ENCODE assay signal across 10 mouse cellular contexts in the genomic region with DNA sequence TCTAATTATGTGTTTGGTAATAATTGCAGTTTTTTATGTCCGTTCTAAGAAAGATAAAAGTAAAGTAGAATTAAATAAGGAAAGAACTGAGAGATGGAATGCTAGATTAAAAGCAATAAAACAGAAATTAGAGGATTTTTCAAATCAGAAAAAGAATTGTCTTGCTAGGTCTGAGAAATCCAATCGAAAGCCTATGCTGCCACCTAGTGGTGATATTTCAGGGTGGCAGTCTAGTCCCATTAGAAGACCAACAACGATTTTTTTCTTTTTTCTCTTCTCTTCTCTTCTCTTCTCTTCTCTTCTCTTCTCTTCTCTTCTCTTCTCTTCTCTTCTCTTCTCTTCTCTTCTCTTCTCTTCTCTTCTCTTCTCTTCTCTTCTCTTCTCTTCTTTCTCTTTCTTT. TPM values are rescaled to one million over a fixed set of nuclear protein-coding genes. Genes with fewer than 3 reads are reported as not detected.
DNase-seq lines count a peak whose midpoint lies in the region; ATAC-seq and TF ChIP-seq lines count a peak whose summit lies in the region.
"Not testable (repeated sequence)": the region's sequence is repeated elsewhere in the genome, so short reads cannot be mapped to it uniquely, and the experiment has no call there.
"Had no signal": no experiment of that assay in that cellular context is flagged by ENCODE, and none has a peak within 500 bp of the region (broad histone marks: within the 10 kb centered on the region; RNA-seq: fewer than 3 reads in every experiment).

No protein-coding gene starts in this region.

- not testable (repeated sequence) for H3K36me3 ChIP-seq in limb, embryonic 14.5 days (ENCODE audit: control insufficient read depth, insufficient read depth, low read length)

- not testable (repeated sequence) for H3K27ac ChIP-seq in limb, embryonic 14.5 days (replicated peaks; ENCODE audit: low read depth, low read length)

- 2% methylated on average over 3 of the region's 3 CpGs for WGBS in limb, embryonic 14.5 days

- not testable (repeated sequence) for H3K4me1 ChIP-seq in limb, embryonic 14.5 days (ENCODE audit: control insufficient read depth, insufficient read depth, low read length)

- not testable (repeated sequence) for H3K4me3 ChIP-seq in limb, embryonic 14.5 days (replicated peaks; ENCODE audit: low read length)

- not testable (repeated sequence) for H3K27me3 ChIP-seq in limb, embryonic 14.5 days (ENCODE audit: control insufficient read depth, insufficient read depth, low read length)

- not testable (repeated sequence) for ATAC-seq in limb, embryonic 14.5 days (ENCODE audit: low FRiP score, low read depth)
- peak; percentile 70 for ATAC-seq in neutrophil, adult 5-6 weeks (ENCODE audit: extremely low read depth, insufficient number of reproducible peaks, low FRiP score, poor library complexity, severe bottlenecking)

- not testable (repeated sequence) for TF ChIP-seq POLR2A in limb, embryonic 14.5 days (IDR thresholded peaks at IDR 0.05; ENCODE audit: borderline replicate concordance, extremely low read depth, insufficient read depth, insufficient read length)

- peak; percentile 88 for DNase-seq in CD4-positive, CD25-positive, alpha-beta regulatory T cell, adult 2 months (ENCODE audit: low read depth, low spot score)
- peak; percentile 74 to 79 for DNase-seq in adrenal gland, postnatal 36 days
- DNase-seq in embryo, embryonic 11 days = peak; percentile 82
- DNase-seq in gastrocnemius, postnatal 25 days = peak; percentile 50
- peak; percentile 91 for DNase-seq in kidney, postnatal 10 days
- DNase-seq in limb, embryonic 14.5 days (ENCODE audit: low spot score) = peak; percentile 88
- peak; percentile 87 for DNase-seq in testis, postnatal 10 days (ENCODE audit: low spot score)

- not testable (repeated sequence) for H3K4me2 ChIP-seq in limb, embryonic 14.5 days (replicated peaks; ENCODE audit: low read depth, low read length, severe bottlenecking)

- not testable (repeated sequence) for H3K9ac ChIP-seq in limb, embryonic 14.5 days (ENCODE audit: low read depth, low read length, severe bottlenecking)

- not testable (repeated sequence) for H3K9me3 ChIP-seq in limb, embryonic 14.5 days (ENCODE audit: control insufficient read depth, low read length)

RNA-seq across cellular contexts. Expression of a gene that starts 13.2 kb away (rescaled TPM):
- under 1 TPM in 1 of 2 experiments, not detected in 1; 0.13 TPM for total RNA-seq in adrenal gland, postnatal 36 days (2021)
- under 1 TPM in 1 of 2 experiments, not detected in 1; 0.11 TPM for total RNA-seq in gastrocnemius, postnatal 25 days (2021)
- 0.04 TPM in 1 of 2 replicates, not detected in the other for polyA plus RNA-seq in limb, embryonic 14.5 days (2012; rRNA removed)
- polyA plus RNA-seq in limb, embryonic 14.5 days (2014; fragmentation: Nextera tagmentation; extraction: Ambion mirVana) = not detected in 2 replicates
- not detected in 2 replicates for total RNA-seq in neutrophil, adult 5-6 weeks (2017)
- polyA plus RNA-seq: inflammation-experienced regulatory T-cells, adult 6 months; myocyte had no signal

RNA-seq across cellular contexts. Expression of a gene that starts 56.3 kb away (rescaled TPM):
- under 1 TPM; 0.20 to 0.26 TPM for total RNA-seq in adrenal gland, postnatal 36 days (2021)
- total RNA-seq in gastrocnemius, postnatal 25 days (2021) = 1 to 10 TPM; 6.2 to 9.6 TPM
- 0.54 and 0.88 TPM in 2 replicates for polyA plus RNA-seq in limb, embryonic 14.5 days (2012; rRNA removed)
- 0.57 and 0.78 TPM in 2 replicates for polyA plus RNA-seq in limb, embryonic 14.5 days (2014; fragmentation: Nextera tagmentation; extraction: Ambion mirVana)
- total RNA-seq in neutrophil, adult 5-6 weeks (2017) = 0.81 TPM in 1 of 2 replicates, not detected in the other
